Mouse (Mus musculus) forebrain, embryonic 15.5 days (tissue): ENCODE measurements around the gene Prkaca. TPM values are rescaled to one million over a fixed set of nuclear protein-coding genes. Genes with fewer than 3 reads are reported as not detected.

Experiments used
- ATAC-seq: fragments of 200-750 bp; cut with Nextera tagmentation; replicated peaks from 2 replicates; pipeline ENCODE4 v1.8.0; 2017; ENCODE audit warnings: mild to moderate bottlenecking, moderate TSS enrichment, moderate library complexity
- H3K27ac ChIP-seq: fragments of 300-500 bp; sonication (generic); replicated peaks from 2 replicates; pipeline ENCODE4 v1.5.1; 2015; ENCODE audit warnings: mild to moderate bottlenecking, inconsistent platforms
- H3K27me3 ChIP-seq: fragments of 300-500 bp; sonication (generic); 2 replicates; pipeline ENCODE4 v1.6.1; 2015; ENCODE audit warnings: inconsistent platforms
- H3K36me3 ChIP-seq: fragments of 300-500 bp; sonication (generic); 2 replicates; pipeline ENCODE4 v1.6.1; 2015; ENCODE audit warnings: mild to moderate bottlenecking, inconsistent platforms
- H3K4me1 ChIP-seq: fragments of 300-500 bp; sonication (generic); 2 replicates; pipeline ENCODE4 v1.6.1; 2015; ENCODE audit warnings: inconsistent platforms
- H3K4me2 ChIP-seq: fragments of 300-500 bp; sonication (generic); replicated peaks from 2 replicates; pipeline ENCODE4 v1.6.1; 2015; ENCODE audit warnings: mild to moderate bottlenecking, inconsistent platforms
- H3K4me3 ChIP-seq: fragments of 300-500 bp; sonication (generic); 2 replicates; pipeline ENCODE4 v1.5.1; 2015; ENCODE audit warnings: mild to moderate bottlenecking, inconsistent platforms
- H3K9ac ChIP-seq: fragments of 300-500 bp; sonication (generic); replicated peaks from 2 replicates; pipeline ENCODE4 v1.6.1; 2015; ENCODE audit warnings: mild to moderate bottlenecking, inconsistent platforms
- H3K9me3 ChIP-seq: fragments of 300-500 bp; sonication (generic); 2 replicates; pipeline ENCODE4 v1.6.1; 2016; ENCODE audit warnings: inconsistent platforms
- WGBS: fragments of 180-500 bp; shearing (Covaris S2); methylation state at CpG from one replicate; pipeline ENCODE4 v1.1.7; 2015; ENCODE audit warnings: mixed read lengths; 5-methylcytosine and 5-hydroxymethylcytosine counted together
- polyA plus RNA-seq: library from polyadenylated mRNA; unstranded; fragments of >200 nt; fragmentation: Nextera tagmentation; extraction: Ambion mirVana; gene quantifications from 2 replicates; pipeline ENCODE4 v1.2.1, GENCODE M21; 2015

Gene Prkaca
- polyA plus RNA-seq = 169 and 178 TPM in 2 replicates

DNA sequence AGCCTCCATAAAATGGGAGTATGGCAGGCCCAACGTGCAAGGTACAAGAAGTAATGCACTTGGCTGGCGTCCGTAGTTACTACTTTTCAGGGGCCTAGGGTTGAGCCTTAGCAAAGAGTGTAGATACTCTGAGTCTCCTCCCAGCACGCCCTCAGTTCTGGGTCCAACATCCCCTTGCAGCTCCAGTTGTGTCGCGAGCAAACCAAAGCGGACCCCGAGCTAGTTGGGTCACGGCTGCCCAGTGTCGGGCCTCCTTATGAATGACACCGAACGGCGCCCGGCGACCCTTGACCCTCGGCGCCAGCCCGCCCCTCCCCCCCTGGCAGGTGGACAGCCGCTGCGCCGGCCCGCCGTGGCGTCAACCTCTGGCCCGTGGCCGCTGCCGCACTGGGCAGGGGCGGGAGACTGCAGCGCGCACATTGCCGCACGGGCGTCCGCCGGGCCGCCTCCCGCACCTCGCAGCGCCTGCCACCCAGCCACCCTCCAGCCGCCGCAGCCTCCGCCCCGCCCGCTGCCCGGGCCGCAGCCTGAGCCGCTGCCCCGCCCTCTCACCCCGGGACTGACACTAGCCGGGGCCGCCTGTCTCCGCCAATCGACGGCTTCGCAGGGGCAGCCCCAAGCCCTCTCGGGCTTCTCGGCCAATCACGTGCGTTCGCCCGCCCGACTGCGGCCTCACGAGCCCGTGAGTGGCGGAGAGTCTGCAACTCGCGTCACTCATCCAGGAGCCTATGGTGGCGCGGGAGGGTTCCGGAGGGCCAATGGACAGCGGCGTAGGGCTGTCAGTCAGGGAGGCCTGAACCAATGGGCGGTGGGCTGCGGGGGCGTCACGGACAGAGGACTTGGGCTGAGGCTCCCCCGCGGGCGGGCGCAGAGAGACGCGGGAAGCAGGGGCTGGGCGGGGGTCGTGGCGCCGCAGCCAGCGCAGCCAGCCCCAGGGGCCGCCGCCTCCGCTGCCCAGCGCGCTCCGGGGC is at the start of gene Prkaca:
Gene Prkaca (plus strand): TSS at position 844 of the 971 bp plus-strand sequence.
- peak within 1 kb of the TSS; percentile 90 for H3K4me3 ChIP-seq
- peaks cover 28% of the 10 kb centered on the region for H3K4me1 ChIP-seq
- H3K27me3 ChIP-seq = no peaks in the 10 kb centered on the region
- peak within 1 kb of the TSS; percentile 81 for H3K27ac ChIP-seq
- H3K36me3 ChIP-seq = peaks cover 6% of the 10 kb centered on the region; the same call in 1 of the 2 replicates
- peak within 1 kb of the TSS; percentile 89 for H3K9ac ChIP-seq
- WGBS = under 1% methylated on average over 71 of the region's 94 CpGs
- peak within 1 kb of the TSS; percentile 96 for H3K4me2 ChIP-seq
- ATAC-seq = peak; percentile 100
- no peaks in the 10 kb centered on the region for H3K9me3 ChIP-seq

DNA sequence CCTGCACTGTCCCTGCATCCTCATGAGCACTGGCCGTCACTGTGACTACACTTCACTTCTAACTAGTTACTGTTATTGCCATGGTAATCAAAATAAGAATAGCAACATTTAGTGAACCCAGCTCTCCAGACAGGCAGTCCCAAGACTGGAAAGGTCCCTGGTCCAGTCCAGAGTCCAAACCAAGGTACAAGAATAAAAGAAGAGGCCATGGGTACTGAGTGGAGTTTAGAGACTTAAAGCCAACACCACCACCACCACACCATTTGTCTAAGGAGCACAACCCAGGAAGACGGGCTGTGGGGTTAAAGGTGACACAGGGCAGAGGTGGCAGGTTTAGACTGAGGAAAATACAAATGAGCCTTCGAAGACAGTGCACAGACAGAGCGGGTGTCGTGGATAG is 48.2 kb upstream of the Prkaca start:
- Histone ChIP-seq H3K4me3 (no peak overlapping the region), H3K4me1 (no peaks in the 10 kb centered on the region), H3K27me3 (no peaks in the 10 kb centered on the region), H3K36me3 (peaks cover 68% of the 10 kb centered on the region), H3K27ac (no peak overlapping the region), H3K9ac (no peak overlapping the region), H3K9me3 (no peaks in the 10 kb centered on the region), H3K4me2 (no peak overlapping the region)
- no peak for ATAC-seq
- 91% methylated on average over 5 of the region's 5 CpGs for WGBS

DNA sequence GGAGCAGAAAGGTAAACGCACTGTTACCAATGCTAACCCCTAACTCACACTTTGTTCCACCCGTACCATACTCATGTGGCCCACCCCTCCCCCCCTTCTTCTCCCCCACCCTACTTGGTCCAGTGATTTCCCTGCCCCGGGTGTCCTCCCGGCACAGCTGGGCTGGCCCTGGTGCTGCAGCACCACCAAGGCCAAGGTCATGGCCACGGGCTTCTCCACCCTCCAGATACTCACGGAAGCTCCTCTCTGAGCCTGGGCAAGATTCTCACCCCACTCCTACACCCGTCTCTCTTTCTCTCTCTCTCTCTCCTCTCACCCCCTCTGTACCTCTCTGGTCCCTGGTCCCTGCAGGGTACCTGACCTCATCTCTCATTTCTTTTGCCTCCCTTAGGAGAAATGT is 46.5 kb upstream of the Prkaca start:
- peaks cover 71% of the 10 kb centered on the region for H3K36me3 ChIP-seq

DNA sequence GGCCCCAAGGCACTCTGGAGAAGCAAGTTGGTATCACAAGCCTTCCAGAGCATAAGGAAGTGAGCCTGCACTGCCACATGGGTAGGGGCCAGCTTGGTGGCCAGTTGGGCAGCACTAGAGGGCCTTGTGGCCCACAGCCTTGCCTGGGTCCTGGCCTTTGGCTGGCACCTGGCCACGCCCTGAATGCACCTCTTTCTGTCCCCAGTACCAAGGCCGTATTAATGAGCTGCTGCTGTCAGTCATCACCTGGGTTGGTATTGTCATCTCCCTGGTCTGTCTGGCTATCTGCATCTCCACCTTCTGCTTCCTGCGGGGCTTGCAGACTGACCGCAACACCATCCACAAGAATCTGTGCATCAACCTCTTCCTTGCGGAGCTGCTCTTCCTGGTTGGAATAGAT is 38.6 kb upstream of the Prkaca start:
- Histone ChIP-seq H3K36me3 (peaks cover 97% of the 10 kb centered on the region), H3K27me3 (no peaks in the 10 kb centered on the region), H3K27ac (no peak overlapping the region), H3K4me1 (no peaks in the 10 kb centered on the region), H3K9me3 (no peaks in the 10 kb centered on the region), H3K4me2 (no peak overlapping the region), H3K9ac (no peak overlapping the region), H3K4me3 (no peak overlapping the region)
- 79% methylated on average over 5 of the region's 5 CpGs for WGBS
- ATAC-seq = no peak

More for the DNA sequence above, 46.5 kb upstream of the Prkaca start:
- Histone ChIP-seq H3K27ac (no peak overlapping the region), H3K4me2 (no peak overlapping the region), H3K9ac (no peak overlapping the region), H3K27me3 (no peaks in the 10 kb centered on the region), H3K9me3 (no peaks in the 10 kb centered on the region), H3K4me3 (no peak overlapping the region), H3K4me1 (no peaks in the 10 kb centered on the region)
- 86% methylated on average over 7 of the region's 7 CpGs for WGBS
- no peak for ATAC-seq

DNA sequence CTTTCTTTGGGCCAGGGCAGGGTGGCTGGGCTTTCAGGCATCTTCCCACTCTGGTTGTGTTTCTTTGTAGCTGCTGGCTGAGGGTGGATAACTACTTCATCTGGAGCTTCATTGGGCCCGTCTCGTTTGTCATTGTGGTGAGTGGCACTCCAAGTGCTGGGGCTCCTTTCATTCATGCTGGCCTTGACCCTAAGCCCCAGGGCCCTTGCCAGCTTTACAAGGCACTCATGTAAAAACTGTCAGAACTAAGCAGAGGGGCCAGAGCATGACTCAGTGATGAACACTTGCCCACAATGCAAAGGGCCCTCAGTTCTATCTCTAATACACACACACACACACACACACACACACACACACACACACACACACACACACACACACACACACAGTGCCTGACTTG is 37.8 kb upstream of the Prkaca start:
- 64% methylated on average over 2 of the region's 2 CpGs for WGBS

DNA sequence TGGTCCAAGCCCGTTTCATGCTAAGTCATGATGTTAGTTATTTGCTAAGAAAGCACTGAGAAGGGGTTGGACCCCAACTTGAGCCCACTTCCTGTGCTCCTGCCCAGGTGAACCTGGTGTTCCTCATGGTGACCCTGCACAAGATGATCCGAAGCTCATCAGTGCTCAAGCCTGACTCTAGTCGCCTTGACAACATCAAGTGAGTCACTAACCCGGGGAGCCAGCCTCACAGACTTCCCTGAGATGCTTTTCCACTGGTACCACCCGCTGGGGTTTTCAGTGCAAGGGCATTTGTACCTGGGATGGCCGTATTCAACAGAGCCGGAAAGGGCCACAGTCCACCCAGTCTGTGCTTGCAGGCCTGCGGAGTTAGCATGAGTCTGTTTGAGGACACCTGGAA is 37.4 kb upstream of the Prkaca start:
- peaks cover 86% of the 10 kb centered on the region for H3K36me3 ChIP-seq
- no peak overlapping the region for H3K4me3 ChIP-seq
- no peak overlapping the region for H3K4me2 ChIP-seq
- no peak for ATAC-seq
- no peaks in the 10 kb centered on the region for H3K27me3 ChIP-seq
- no peaks in the 10 kb centered on the region for H3K4me1 ChIP-seq
- H3K9ac ChIP-seq = no peak overlapping the region
- no peak overlapping the region for H3K27ac ChIP-seq
- 91% methylated on average over 8 of the region's 8 CpGs for WGBS
- no peaks in the 10 kb centered on the region for H3K9me3 ChIP-seq

More for the DNA sequence above, 37.8 kb upstream of the Prkaca start:
- Histone ChIP-seq H3K4me3 (no peak overlapping the region), H3K4me2 (no peak overlapping the region), H3K9me3 (no peaks in the 10 kb centered on the region), H3K9ac (no peak overlapping the region), H3K27me3 (no peaks in the 10 kb centered on the region), H3K36me3 (peaks cover 91% of the 10 kb centered on the region), H3K27ac (no peak overlapping the region), H3K4me1 (no peaks in the 10 kb centered on the region)
- no peak for ATAC-seq

DNA sequence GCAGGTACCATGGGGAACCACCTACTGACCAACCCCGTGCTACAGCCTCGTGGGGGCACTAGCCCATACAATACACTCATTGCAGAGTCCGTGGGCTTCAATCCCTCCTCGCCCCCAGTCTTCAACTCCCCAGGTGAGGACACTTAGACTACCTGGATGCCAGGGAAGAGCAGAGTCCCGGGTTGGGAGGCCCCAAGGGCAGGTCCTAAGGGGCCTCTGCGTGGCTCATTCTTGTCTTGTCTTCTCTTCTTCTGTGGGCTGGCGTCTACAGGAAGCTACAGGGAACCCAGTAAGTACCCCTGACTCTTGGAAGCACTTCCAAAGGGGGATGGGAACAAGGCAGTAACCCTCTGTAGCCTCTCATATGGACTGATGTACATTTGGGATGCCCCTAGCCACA is 35.1 kb upstream of the Prkaca start:
- H3K4me1 ChIP-seq = no peaks in the 10 kb centered on the region
- no peak overlapping the region for H3K4me2 ChIP-seq
- no peak overlapping the region for H3K4me3 ChIP-seq
- peaks cover 65% of the 10 kb centered on the region for H3K36me3 ChIP-seq
- WGBS = 88% methylated on average over 7 of the region's 7 CpGs
- ATAC-seq = no peak
- H3K9me3 ChIP-seq = no peaks in the 10 kb centered on the region
- H3K27me3 ChIP-seq = no peaks in the 10 kb centered on the region
- no peak overlapping the region for H3K27ac ChIP-seq
- no peak overlapping the region for H3K9ac ChIP-seq

DNA sequence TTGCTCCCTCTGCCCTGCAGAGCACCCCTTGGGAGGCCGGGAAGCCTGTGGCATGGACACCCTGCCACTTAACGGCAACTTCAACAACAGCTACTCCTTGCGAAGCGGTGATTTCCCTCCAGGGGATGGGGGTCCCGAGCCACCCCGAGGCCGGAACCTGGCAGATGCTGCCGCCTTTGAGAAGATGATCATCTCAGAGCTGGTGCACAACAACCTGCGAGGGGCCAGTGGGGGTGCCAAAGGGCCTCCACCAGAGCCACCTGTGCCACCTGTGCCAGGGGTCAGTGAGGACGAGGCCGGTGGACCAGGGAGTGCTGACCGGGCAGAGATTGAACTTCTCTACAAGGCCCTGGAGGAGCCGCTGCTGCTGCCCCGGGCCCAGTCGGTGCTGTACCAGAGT is 34.5 kb upstream of the Prkaca start:
- H3K4me2 ChIP-seq = no peak overlapping the region
- no peaks in the 10 kb centered on the region for H3K4me1 ChIP-seq
- no peaks in the 10 kb centered on the region for H3K27me3 ChIP-seq
- H3K4me3 ChIP-seq = no peak overlapping the region
- no peak for ATAC-seq
- no peaks in the 10 kb centered on the region for H3K9me3 ChIP-seq
- no peak overlapping the region for H3K9ac ChIP-seq
- no peak overlapping the region for H3K27ac ChIP-seq
- peaks cover 58% of the 10 kb centered on the region for H3K36me3 ChIP-seq
- 95% methylated on average over 15 of the region's 15 CpGs for WGBS

DNA sequence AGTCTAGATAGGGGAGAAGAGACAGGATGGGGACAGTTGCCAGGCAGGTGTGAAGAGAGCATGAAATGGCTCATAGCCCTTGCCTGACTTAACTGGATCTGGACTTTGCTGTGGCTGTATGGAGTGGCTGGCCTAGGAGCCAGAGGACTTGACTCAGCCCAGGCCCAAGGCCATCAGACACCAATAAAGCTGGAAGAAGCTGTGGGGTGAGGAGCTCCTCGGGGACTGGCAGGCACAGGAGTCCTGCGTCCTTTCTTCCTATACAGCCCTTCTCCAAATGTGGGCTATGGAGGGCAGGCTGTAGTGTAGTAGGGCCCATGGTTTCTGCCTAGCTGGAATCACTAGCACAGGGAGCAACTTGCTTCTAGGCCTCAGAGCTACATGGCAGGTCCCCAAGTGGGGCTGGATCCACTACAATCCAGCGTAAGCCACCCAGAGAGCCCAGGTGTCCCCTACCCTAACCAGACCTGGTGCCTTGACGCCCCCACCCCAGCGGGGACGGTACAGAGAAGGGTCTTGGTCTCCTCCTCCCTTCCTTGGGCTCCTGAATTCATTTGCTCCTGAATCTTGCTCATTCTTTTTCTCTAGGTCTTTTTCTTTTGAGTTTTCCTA is 31.6 kb upstream of the Prkaca start:
- H3K36me3 ChIP-seq = peaks cover 30% of the 10 kb centered on the region
- no peak overlapping the region for H3K4me3 ChIP-seq
- no peaks in the 10 kb centered on the region for H3K27me3 ChIP-seq
- no peak overlapping the region for H3K9ac ChIP-seq
- no peak overlapping the region for H3K4me2 ChIP-seq
- 74% methylated on average over 6 of the region's 6 CpGs for WGBS
- ATAC-seq = peak; percentile 34; the same call in 1 of the 2 replicates
- H3K9me3 ChIP-seq = no peaks in the 10 kb centered on the region
- H3K4me1 ChIP-seq = no peaks in the 10 kb centered on the region
- H3K27ac ChIP-seq = no peak overlapping the region

DNA sequence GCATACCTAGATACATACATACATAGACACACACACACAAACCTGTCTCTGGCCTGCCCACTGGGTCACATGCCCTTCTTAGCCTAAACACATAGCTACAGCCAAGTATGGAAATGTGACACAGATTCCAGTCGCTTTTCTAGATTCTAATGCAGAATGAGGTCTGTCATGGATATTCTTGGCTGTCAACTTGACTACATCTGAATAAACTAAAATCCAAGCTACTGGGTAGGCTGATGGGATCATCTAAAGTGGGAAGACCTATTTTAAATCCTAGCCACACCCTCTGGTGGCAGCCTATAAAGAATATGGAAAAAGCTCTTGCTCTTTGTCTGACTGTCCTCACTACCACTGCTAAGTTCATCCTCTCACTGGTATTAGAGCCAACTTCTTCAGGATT is 30.3 kb upstream of the Prkaca start:
- ATAC-seq = no peak
- 67% methylated on average over 1 of the region's 1 CpGs for WGBS

DNA sequence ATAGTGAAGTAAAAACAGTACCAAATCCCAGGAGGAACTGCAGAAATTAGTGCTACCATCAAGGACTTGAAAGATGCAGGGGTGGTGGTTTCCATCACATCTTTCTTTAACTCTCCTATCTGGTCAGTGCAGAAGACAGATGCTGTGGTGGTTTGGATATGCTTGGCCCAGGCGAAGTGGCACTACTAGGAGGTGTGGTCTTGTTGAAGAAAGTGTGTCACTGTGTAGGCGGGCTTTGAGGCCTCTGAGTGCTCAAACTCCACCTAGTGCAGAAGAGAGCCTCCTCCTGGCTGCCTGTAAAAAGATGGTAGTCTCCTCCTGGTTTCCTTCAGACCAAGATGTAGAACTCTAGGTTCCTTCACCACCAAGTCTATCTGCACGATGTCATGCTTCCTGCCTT is 27.3 kb upstream of the Prkaca start:
- H3K9ac ChIP-seq = no peak overlapping the region
- no peaks in the 10 kb centered on the region for H3K36me3 ChIP-seq
- no peaks in the 10 kb centered on the region for H3K27me3 ChIP-seq
- ATAC-seq = no peak
- H3K4me2 ChIP-seq = no peak overlapping the region
- no peak overlapping the region for H3K27ac ChIP-seq
- no peaks in the 10 kb centered on the region for H3K4me1 ChIP-seq
- H3K9me3 ChIP-seq = no peaks in the 10 kb centered on the region
- 72% methylated on average over 3 of the region's 3 CpGs for WGBS
- no peak overlapping the region for H3K4me3 ChIP-seq

More for the DNA sequence above, 30.3 kb upstream of the Prkaca start:
- no peaks in the 10 kb centered on the region for H3K4me1 ChIP-seq
- peak overlapping the region; percentile 29; the same call in 1 of the 2 replicates for H3K27ac ChIP-seq
- H3K4me3 ChIP-seq = no peak overlapping the region
- no peak overlapping the region for H3K4me2 ChIP-seq
- no peaks in the 10 kb centered on the region for H3K27me3 ChIP-seq
- H3K9ac ChIP-seq = no peak overlapping the region
- H3K36me3 ChIP-seq = peaks cover 18% of the 10 kb centered on the region
- H3K9me3 ChIP-seq = no peaks in the 10 kb centered on the region

DNA sequence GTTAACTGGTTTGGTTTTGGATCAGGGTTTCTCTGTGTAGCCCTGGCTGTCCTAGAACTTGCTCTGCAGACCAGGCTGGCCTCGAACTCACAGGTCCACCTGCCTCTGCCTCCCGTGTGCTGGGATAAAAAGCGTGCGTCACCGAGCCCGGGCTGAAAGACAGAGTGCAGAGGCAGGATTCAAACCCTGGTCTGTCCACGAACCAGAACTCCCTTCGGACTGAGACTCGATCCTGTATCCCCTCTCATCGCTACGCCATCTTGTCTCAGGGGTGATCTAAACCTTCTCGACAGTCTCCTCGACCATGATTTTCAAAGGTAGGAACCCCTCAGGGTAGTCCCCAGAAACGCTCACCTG is 18.1 kb upstream of the Prkaca start:
- Histone ChIP-seq H3K27ac (peak overlapping the region; percentile 71), H3K27me3 (no peaks in the 10 kb centered on the region), H3K9ac (peak overlapping the region; percentile 44), H3K36me3 (no peaks in the 10 kb centered on the region), H3K9me3 (no peaks in the 10 kb centered on the region), H3K4me3 (peak overlapping the region; percentile 55), H3K4me2 (peak overlapping the region; percentile 91), H3K4me1 (peaks cover 24% of the 10 kb centered on the region)
- WGBS = 2% methylated on average over 14 of the region's 14 CpGs
- ATAC-seq = no peak
